Mouse (Mus musculus): ENCODE results near the gene Fchsd2. TPM values are rescaled to one million over a fixed set of nuclear protein-coding genes. Genes with fewer than 3 reads are reported as not detected.

Fchsd2 gene
- total and polyA plus RNA-seq, 3 experiments = 9.7 to 31.3 (median 14.9) TPM

DNA sequence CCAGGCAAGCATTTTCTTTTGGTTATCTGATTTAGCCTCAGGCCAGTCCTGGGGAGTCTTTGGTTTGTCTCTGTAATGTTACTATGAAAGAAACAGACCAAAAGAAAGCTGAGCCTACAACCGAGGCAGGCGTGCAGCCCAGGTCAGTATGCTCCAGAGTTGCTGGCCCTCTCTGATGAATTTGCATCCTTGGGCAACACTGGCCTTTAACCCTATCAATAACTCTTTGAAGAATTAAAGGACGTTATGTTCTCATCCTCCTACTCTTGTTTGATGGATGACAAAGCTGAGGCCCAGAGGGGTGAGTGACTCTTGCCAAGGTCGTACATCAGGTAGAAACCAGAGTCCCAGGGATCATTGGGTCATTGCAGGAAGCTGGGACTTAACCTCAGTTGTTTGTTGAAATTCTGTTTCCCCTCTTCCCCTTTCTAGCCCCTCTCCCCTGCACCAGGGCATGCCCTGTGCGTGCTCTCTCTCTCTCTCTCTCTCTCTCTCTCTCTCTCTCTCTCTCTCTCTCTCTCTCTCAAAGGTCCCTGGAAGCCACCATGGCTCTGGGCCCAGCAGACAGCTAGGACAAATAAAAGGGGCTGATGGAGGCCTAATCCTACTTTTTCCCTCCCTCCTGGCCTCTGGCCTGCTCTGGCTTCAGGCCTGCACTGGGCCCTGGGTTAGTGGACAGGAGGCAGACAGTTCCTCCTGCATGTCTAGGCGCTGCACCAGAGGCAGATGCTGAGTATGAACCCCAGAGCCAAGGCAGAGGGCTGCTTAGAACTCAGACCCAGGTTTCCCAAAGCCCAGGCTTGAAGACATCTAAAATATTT lies 231.7 kb downstream of the Fchsd2 start:
- no peak overlapping the region for H3K4me3 ChIP-seq (ENCODE audit: low read depth, low read length)
- H3K36me3 ChIP-seq (replicated peaks) = no peaks in the 10 kb centered on the region
- no peaks in the 10 kb centered on the region for H3K9me3 ChIP-seq (replicated peaks)
- TF ChIP-seq TAL1 (conservative IDR thresholded peaks at IDR 0.05; ENCODE audit: low read depth, low read length) (no peak), GATA2 (IDR thresholded peaks at IDR 0.05; ENCODE audit: borderline replicate concordance, low read depth, low read length) (no peak), POLR2AphosphoS5 (IDR thresholded peaks at IDR 0.05; ENCODE audit: insufficient replicate concordance, low read depth, low read length) (no peak), GATA1 (IDR thresholded peaks at IDR 0.05; ENCODE audit: borderline replicate concordance, low read length) (no peak), CTCF (IDR thresholded peaks at IDR 0.05; ENCODE audit: low read depth, low read length) (no peak)
- no peak for ATAC-seq (ENCODE audit: extremely low read depth, insufficient number of reproducible peaks, low FRiP score, poor library complexity, severe bottlenecking)
- no peak for DNase-seq (ENCODE audit: low spot score)
- H3K4me1 ChIP-seq (ENCODE audit: insufficient read depth, low read depth, low read length) = peaks cover 4% of the 10 kb centered on the region; the same call in 1 of the 2 replicates
- H3K27me3 ChIP-seq (ENCODE audit: insufficient read depth, low read length) = peaks cover 79% of the 10 kb centered on the region

DNA sequence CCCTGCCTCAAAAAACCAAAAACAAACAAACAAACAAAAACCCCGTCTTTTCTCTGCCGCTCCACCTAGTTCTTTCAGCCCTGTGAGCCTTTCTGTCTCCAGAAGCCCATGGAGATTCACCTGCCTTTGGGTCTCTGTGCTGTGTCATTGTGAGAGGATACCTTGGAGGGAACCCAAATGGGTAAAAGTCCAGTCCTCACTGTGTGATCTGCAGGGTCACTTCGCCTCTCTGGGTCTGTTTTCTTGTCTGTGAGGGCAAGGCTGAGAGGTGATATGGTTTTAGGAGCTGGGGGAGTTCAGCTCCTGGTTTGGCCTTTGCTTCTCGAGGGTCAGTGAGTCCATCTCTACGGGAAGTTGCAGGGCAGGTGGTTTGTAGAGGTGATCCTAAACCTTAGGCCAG lies 233.3 kb downstream of the Fchsd2 start:
- H3K9me3 ChIP-seq (replicated peaks) = no peaks in the 10 kb centered on the region
- H3K36me3 ChIP-seq (replicated peaks) = no peaks in the 10 kb centered on the region
- H3K4me1 ChIP-seq (ENCODE audit: insufficient read depth, low read depth, low read length) = peaks cover 4% of the 10 kb centered on the region; the same call in 1 of the 2 replicates
- no peak for ATAC-seq (ENCODE audit: extremely low read depth, insufficient number of reproducible peaks, low FRiP score, poor library complexity, severe bottlenecking)
- no peak overlapping the region for H3K4me3 ChIP-seq (ENCODE audit: low read depth, low read length)
- TF ChIP-seq TAL1 (conservative IDR thresholded peaks at IDR 0.05; ENCODE audit: low read depth, low read length) (no peak), GATA2 (IDR thresholded peaks at IDR 0.05; ENCODE audit: borderline replicate concordance, low read depth, low read length) (no peak), GATA1 (IDR thresholded peaks at IDR 0.05; ENCODE audit: borderline replicate concordance, low read length) (no peak)
- H3K27me3 ChIP-seq (ENCODE audit: insufficient read depth, low read length) = peaks cover 83% of the 10 kb centered on the region
- DNase-seq (ENCODE audit: low spot score) = no peak

DNA sequence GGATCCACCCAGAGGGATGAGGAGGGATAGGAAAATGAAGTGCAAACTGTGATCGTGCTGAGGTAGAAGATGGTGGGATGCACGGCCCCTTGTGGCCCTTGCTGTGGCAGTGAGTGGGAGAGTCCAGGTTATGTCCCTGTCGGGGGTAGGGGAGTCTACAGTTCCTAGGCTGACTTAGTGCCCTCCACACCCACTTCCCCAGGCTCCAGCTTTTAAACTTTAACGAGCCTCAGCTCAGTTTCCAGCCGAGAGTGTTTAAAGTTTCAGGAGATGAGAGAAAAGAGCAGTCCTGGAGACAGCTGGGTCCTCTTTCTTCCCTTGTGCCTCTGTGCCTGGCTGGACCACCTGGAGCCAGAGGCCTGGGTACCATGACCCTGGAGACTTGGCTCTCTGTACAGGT lies 234.6 kb downstream of the Fchsd2 start:
- peaks cover 77% of the 10 kb centered on the region for H3K27me3 ChIP-seq (ENCODE audit: insufficient read depth, low read length)
- no peak overlapping the region for H3K4me3 ChIP-seq (ENCODE audit: low read depth, low read length)
- no peaks in the 10 kb centered on the region for H3K36me3 ChIP-seq (replicated peaks)
- TF ChIP-seq GATA2 (IDR thresholded peaks at IDR 0.05; ENCODE audit: borderline replicate concordance, low read depth, low read length) = no peak
- no peak for TF ChIP-seq POLR2AphosphoS5 (IDR thresholded peaks at IDR 0.05; ENCODE audit: insufficient replicate concordance, low read depth, low read length)
- no peak for TF ChIP-seq TAL1 (conservative IDR thresholded peaks at IDR 0.05; ENCODE audit: low read depth, low read length)
- TF ChIP-seq CTCF (IDR thresholded peaks at IDR 0.05; ENCODE audit: low read depth, low read length) = no peak
- TF ChIP-seq GATA1 (IDR thresholded peaks at IDR 0.05; ENCODE audit: borderline replicate concordance, low read length) = no peak
- H3K4me1 ChIP-seq (ENCODE audit: insufficient read depth, low read depth, low read length) = no peaks in the 10 kb centered on the region
- DNase-seq (ENCODE audit: low spot score) (no peak), ATAC-seq (ENCODE audit: extremely low read depth, insufficient number of reproducible peaks, low FRiP score, poor library complexity, severe bottlenecking) (no peak)
- H3K9me3 ChIP-seq (replicated peaks) = no peaks in the 10 kb centered on the region

DNA sequence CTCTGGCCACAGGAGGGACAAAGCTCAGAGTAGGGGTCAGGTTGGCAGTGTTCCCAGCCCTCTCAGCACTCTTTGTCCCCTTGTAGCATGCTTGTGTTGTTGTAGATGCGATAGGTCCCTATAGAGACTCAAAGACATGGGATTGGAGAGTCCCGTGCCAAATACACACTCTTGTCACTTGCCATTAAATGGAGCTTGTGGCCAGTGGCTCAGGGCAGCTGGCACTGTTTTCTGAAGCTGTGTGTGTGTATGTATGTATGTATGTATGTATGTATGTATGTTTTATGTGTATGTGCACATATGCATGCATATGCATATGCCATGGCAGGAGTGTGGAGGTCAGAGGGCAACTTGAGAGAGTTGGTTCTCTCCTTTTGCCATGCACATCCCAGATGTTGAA lies 235.1 kb downstream of the Fchsd2 start:
- ATAC-seq (ENCODE audit: extremely low read depth, insufficient number of reproducible peaks, low FRiP score, poor library complexity, severe bottlenecking) = no peak
- no peak for TF ChIP-seq GATA2 (IDR thresholded peaks at IDR 0.05; ENCODE audit: borderline replicate concordance, low read depth, low read length)
- no peak for TF ChIP-seq TAL1 (conservative IDR thresholded peaks at IDR 0.05; ENCODE audit: low read depth, low read length)
- TF ChIP-seq GATA1 (IDR thresholded peaks at IDR 0.05; ENCODE audit: borderline replicate concordance, low read length) = no peak
- TF ChIP-seq POLR2AphosphoS5 (IDR thresholded peaks at IDR 0.05; ENCODE audit: insufficient replicate concordance, low read depth, low read length) = no peak
- no peak for TF ChIP-seq CTCF (IDR thresholded peaks at IDR 0.05; ENCODE audit: low read depth, low read length)
- Histone ChIP-seq H3K9me3 (replicated peaks) (no peaks in the 10 kb centered on the region), H3K36me3 (replicated peaks) (no peaks in the 10 kb centered on the region), H3K4me3 (ENCODE audit: low read depth, low read length) (no peak overlapping the region), H3K27me3 (ENCODE audit: insufficient read depth, low read length) (peaks cover 74% of the 10 kb centered on the region), H3K4me1 (ENCODE audit: insufficient read depth, low read depth, low read length) (no peaks in the 10 kb centered on the region)
- DNase-seq (ENCODE audit: low spot score) = no peak

DNA sequence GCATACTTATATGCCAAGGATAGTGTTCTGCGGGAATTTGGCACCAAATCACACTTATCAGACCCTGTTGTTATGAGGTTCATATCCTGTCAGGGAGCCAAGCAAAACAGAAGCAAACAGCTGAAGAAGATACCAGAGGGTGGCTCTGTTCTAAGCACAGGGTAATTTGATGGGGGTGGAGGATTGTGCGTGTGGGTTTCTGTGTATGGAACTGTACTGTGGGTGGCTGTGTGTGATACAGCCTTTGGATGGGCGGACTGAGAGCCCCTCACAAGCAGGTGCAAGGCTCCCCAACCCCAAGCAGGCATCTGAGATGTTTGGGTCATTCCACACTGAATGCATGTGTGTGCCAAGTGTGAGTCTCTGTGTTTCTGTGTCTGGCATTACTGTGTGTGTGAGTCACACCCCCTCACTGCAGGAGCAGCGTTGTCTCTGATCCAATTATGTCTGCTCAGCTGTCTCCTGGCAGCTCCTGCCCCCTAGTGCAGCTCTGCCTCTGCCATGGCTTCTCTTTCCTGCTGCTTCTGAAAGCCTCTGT lies 236.0 kb downstream of the Fchsd2 start:
- no peaks in the 10 kb centered on the region for H3K36me3 ChIP-seq (replicated peaks)
- H3K9me3 ChIP-seq (replicated peaks) = no peaks in the 10 kb centered on the region
- ATAC-seq (ENCODE audit: extremely low read depth, insufficient number of reproducible peaks, low FRiP score, poor library complexity, severe bottlenecking) (no peak), DNase-seq (ENCODE audit: low spot score) (no peak)
- TF ChIP-seq TAL1 (conservative IDR thresholded peaks at IDR 0.05; ENCODE audit: low read depth, low read length) (no peak), POLR2AphosphoS5 (IDR thresholded peaks at IDR 0.05; ENCODE audit: insufficient replicate concordance, low read depth, low read length) (no peak), GATA1 (IDR thresholded peaks at IDR 0.05; ENCODE audit: borderline replicate concordance, low read length) (no peak)
- H3K4me1 ChIP-seq (ENCODE audit: insufficient read depth, low read depth, low read length) = no peaks in the 10 kb centered on the region
- H3K4me3 ChIP-seq (ENCODE audit: low read depth, low read length) = no peak overlapping the region
- H3K27me3 ChIP-seq (ENCODE audit: insufficient read depth, low read length) = peaks cover 68% of the 10 kb centered on the region

DNA sequence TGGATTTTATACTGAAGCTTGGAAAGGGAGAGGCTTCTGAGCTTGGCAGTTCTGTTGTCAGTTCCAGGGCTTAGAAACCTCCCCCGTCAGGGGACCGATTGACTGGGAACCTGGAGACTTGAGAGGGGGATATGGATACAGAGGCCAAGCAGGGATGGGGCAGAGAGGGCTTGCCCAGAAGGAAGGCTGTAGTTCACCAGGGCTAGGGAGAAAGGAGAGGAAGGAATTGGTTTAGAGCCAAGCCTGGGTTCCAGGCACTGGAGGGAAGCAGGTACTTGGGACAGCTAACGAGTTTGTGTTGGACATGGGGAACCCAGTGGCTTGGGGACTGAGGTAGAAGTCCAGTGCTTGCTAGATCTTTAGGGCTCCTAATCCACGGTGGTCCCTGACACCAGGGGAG lies 236.9 kb downstream of the Fchsd2 start:
- Histone ChIP-seq H3K9me3 (replicated peaks) (no peaks in the 10 kb centered on the region), H3K36me3 (replicated peaks) (no peaks in the 10 kb centered on the region), H3K4me1 (ENCODE audit: insufficient read depth, low read depth, low read length) (no peaks in the 10 kb centered on the region), H3K4me3 (ENCODE audit: low read depth, low read length) (no peak overlapping the region), H3K27me3 (ENCODE audit: insufficient read depth, low read length) (peaks cover 64% of the 10 kb centered on the region)
- DNase-seq (ENCODE audit: low spot score) (no peak), ATAC-seq (ENCODE audit: extremely low read depth, insufficient number of reproducible peaks, low FRiP score, poor library complexity, severe bottlenecking) (no peak; the same call in 1 of the 2 replicates)
- TF ChIP-seq POLR2AphosphoS5 (IDR thresholded peaks at IDR 0.05; ENCODE audit: insufficient replicate concordance, low read depth, low read length) (no peak), CTCF (IDR thresholded peaks at IDR 0.05; ENCODE audit: low read depth, low read length) (no peak), TAL1 (conservative IDR thresholded peaks at IDR 0.05; ENCODE audit: low read depth, low read length) (no peak), GATA1 (IDR thresholded peaks at IDR 0.05; ENCODE audit: borderline replicate concordance, low read length) (no peak), GATA2 (IDR thresholded peaks at IDR 0.05; ENCODE audit: borderline replicate concordance, low read depth, low read length) (no peak)

Data from G1E (cell line).